Mouse (Mus musculus): Measurements from ENCODE around the gene Mfng.

The Mfng gene
- long read RNA-seq, experiment 1, transcript Mfng-201 (8 exons, 1,865 nt), result major isoform, 8 of 13 reads
- long read RNA-seq, experiment 1, partial matches to known transcripts, result 3 of 13 reads
- long read RNA-seq, experiment 1, other reads (novel, unspliced or antisense), result 2 of 13 reads
- long read RNA-seq, experiment 2, partial matches to known transcripts, result 1 of 6 reads
- long read RNA-seq, experiment 2, other reads (novel, unspliced or antisense), result 1 of 6 reads

- intact Hi-C loops (cut with DNase I), result no loop called here
Measured at GRCm38 (mm10) chr15:78773290-78773729, at the start of gene Mfng. Mfng (minus strand) TSS chr15:78773475.

GRCm38 (mm10) chr15:78816074-78816391 is 42.8 kb upstream of the Mfng start:
- intact Hi-C loops (cut with DNase I), result no loop called here

GRCm38 (mm10) chr15:78815314-78816073 is 42.2 kb upstream of the Mfng start:
- intact Hi-C loops (cut with DNase I), result no loop called here

GRCm38 (mm10) chr15:78813603-78814002 is 40.3 kb upstream of the Mfng start:
- intact Hi-C loops (cut with DNase I), result no loop called here

- intact Hi-C loops (cut with DNase I), result no loop called here
Measured at GRCm38 (mm10) chr15:78810146-78810545, 36.9 kb upstream of the Mfng start.

GRCm38 (mm10) chr15:78809739-78810138 is 36.5 kb upstream of the Mfng start:
- intact Hi-C loops (cut with DNase I), result no loop called here

GRCm38 (mm10) chr15:78808980-78809379 is 35.7 kb upstream of the Mfng start:
- intact Hi-C loops (cut with DNase I), result no loop called here

GRCm38 (mm10) chr15:78807141-78807540 is 33.9 kb upstream of the Mfng start:
- intact Hi-C loops (cut with DNase I), result no loop called here

- intact Hi-C loops (cut with DNase I), result no loop called here
Measured at GRCm38 (mm10) chr15:78806614-78807013, 33.3 kb upstream of the Mfng start.

- intact Hi-C loops (cut with DNase I), result no loop called here
Measured at GRCm38 (mm10) chr15:78805351-78805750, 32.1 kb upstream of the Mfng start.

- intact Hi-C loops (cut with DNase I), result no loop called here
Measured at GRCm38 (mm10) chr15:78804326-78804725, 31.1 kb upstream of the Mfng start.

GRCm38 (mm10) chr15:78803499-78803900 is 30.2 kb upstream of the Mfng start:
- intact Hi-C loops (cut with DNase I), result no loop called here

- intact Hi-C loops (cut with DNase I), result no loop called here
Measured at GRCm38 (mm10) chr15:78802776-78803391, 29.6 kb upstream of the Mfng start, which contains the start of gene Card10. Card10 (minus strand) TSS chr15:78803042.

GRCm38 (mm10) chr15:78801971-78802741 is 28.9 kb upstream of the Mfng start:
- intact Hi-C loops (cut with DNase I), result no loop called here

- intact Hi-C loops (cut with DNase I), result no loop called here
Measured at GRCm38 (mm10) chr15:78801571-78801970, 28.3 kb upstream of the Mfng start.

GRCm38 (mm10) chr15:78799029-78799428 is 25.8 kb upstream of the Mfng start:
- intact Hi-C loops (cut with DNase I), result no loop called here

GRCm38 (mm10) chr15:78797060-78797329 is 23.7 kb upstream of the Mfng start:
- intact Hi-C loops (cut with DNase I), result no loop called here

- intact Hi-C loops (cut with DNase I), result no loop called here
Measured at GRCm38 (mm10) chr15:78796196-78797059, 23.2 kb upstream of the Mfng start.

- intact Hi-C loops (cut with DNase I), result no loop called here
Measured at GRCm38 (mm10) chr15:78790990-78791389, 17.7 kb upstream of the Mfng start.

GRCm38 (mm10) chr15:78790451-78790850 is 17.2 kb upstream of the Mfng start:
- intact Hi-C loops (cut with DNase I), result no loop called here

- intact Hi-C loops (cut with DNase I), result no loop called here
Measured at GRCm38 (mm10) chr15:78789721-78790323, 16.5 kb upstream of the Mfng start.

Measured in adrenal gland (tissue).